Mouse (Mus musculus) hindbrain, embryonic 11.5 days (tissue): ENCODE data around the gene Ccdc33. TPM values are rescaled to one million over a fixed set of nuclear protein-coding genes. Genes with fewer than 3 reads are reported as not detected.

ENCODE experiments used
- ATAC-seq: fragments of 200-750 bp; cut with Nextera tagmentation; 2 replicates; pipeline ENCODE4 v1.8.0; 2017; ENCODE audit warnings: mild to moderate bottlenecking, moderate TSS enrichment, moderate library complexity; ENCODE audit not compliant: low FRiP score
- DNase-seq: peaks from one replicate; pipeline ENCODE4 v3.0.0-alpha.2; 2015; ENCODE audit warnings: low spot score
- H3K27ac ChIP-seq: fragments of 300-500 bp; sonication (generic); 2 replicates; pipeline ENCODE4 v1.5.1; 2014; ENCODE audit warnings: mild to moderate bottlenecking, low read depth, low read length
- H3K27me3 ChIP-seq: fragments of 300-500 bp; sonication (generic); 2 replicates; pipeline ENCODE4 v1.6.1; 2014; ENCODE audit warnings: mild to moderate bottlenecking, low read length, moderate library complexity, mixed read lengths; ENCODE audit not compliant: control insufficient read depth, insufficient read depth
- H3K36me3 ChIP-seq: fragments of 300-500 bp; sonication (generic); 2 replicates; pipeline ENCODE4 v1.6.1; 2014; ENCODE audit warnings: mild to moderate bottlenecking, low read length, moderate library complexity, mixed read lengths; ENCODE audit not compliant: control insufficient read depth, insufficient read depth
- H3K4me1 ChIP-seq: fragments of 300-500 bp; sonication (generic); replicated peaks from 2 replicates; pipeline ENCODE4 v1.6.1; 2014; ENCODE audit warnings: low read length, mixed read lengths; ENCODE audit not compliant: control insufficient read depth, insufficient read depth
- H3K4me2 ChIP-seq: fragments of 300-500 bp; sonication (generic); replicated peaks from 2 replicates; pipeline ENCODE4 v1.6.1; 2014; ENCODE audit warnings: mild to moderate bottlenecking, low read depth, low read length
- H3K4me3 ChIP-seq: fragments of 300-500 bp; sonication (generic); 2 replicates; pipeline ENCODE4 v1.5.1; 2014; ENCODE audit warnings: low read depth, low read length
- H3K9ac ChIP-seq: fragments of 300-500 bp; sonication (generic); 2 replicates; pipeline ENCODE4 v1.6.1; 2014; ENCODE audit warnings: low read depth, low read length
- H3K9me3 ChIP-seq: fragments of 300-500 bp; sonication (generic); 2 replicates; pipeline ENCODE4 v1.6.1; 2016; ENCODE audit warnings: low read length; ENCODE audit not compliant: control insufficient read depth
- WGBS: fragments of 180-500 bp; shearing (Covaris S2); extraction: QIAGEN DNeasy Blood & Tissue Kit; methylation state at CpG from one replicate; pipeline ENCODE4 v1.1.7; 2014; 5-methylcytosine and 5-hydroxymethylcytosine counted together
- polyA plus RNA-seq: library from polyadenylated mRNA; unstranded; fragments of >200 nt; fragmentation: Nextera tagmentation; extraction: Ambion mirVana; gene quantifications from 2 replicates; pipeline ENCODE4 v1.2.1, GENCODE M21; 2014

The Ccdc33 gene
- polyA plus RNA-seq, 1 experiment from 2014 or later = 0.99 TPM

DNA sequence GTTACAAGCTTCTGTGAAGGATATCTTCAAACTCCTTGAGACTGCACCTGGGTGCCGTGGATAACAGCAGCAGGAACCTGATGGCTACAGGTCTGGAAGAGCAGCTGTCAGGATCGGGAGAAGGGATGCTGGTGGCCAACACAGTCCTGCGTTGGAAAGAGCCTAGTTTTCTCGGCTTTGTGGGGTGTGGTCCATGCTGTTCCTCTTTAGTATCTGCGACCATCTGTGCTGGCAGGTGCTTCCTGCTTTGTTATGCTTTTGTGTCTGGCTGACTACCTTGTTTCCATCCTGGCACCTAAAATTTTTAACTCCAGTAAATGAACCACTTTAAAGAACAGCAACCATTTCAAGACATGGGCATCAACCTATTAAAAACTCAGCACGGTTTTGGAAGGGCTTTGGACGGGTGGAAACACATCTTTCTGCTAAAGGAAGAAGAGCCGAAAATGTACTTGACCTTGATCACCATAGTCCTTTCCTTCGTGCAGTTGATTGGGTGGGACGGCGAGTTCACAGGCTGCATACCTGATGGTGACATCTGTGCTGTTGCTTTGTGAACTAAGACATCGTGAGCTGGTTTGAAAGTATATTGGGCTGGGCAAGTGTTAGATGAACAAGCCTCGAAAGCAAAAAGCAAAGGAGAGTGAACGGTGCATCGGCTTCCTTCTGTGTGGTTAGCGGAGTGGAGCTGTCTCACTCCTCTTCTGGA, 112.7 kb downstream of the Ccdc33 start, which contains the start of gene Cyp11a1:
Gene Cyp11a1 (plus strand): TSS at position 659 of the 709 bp plus-strand sequence.
- Histone ChIP-seq H3K4me1 (peaks cover 5% of the 10 kb centered on the region), H3K9ac (no peak within 1 kb of the TSS), H3K27me3 (no peaks in the 10 kb centered on the region), H3K4me3 (no peak within 1 kb of the TSS), H3K36me3 (no peaks in the 10 kb centered on the region), H3K4me2 (no peak within 1 kb of the TSS), H3K9me3 (no peaks in the 10 kb centered on the region), H3K27ac (no peak within 1 kb of the TSS)
- 87% methylated on average over 16 of the region's 16 CpGs for WGBS
- ATAC-seq = no peak
- no peak for DNase-seq

DNA sequence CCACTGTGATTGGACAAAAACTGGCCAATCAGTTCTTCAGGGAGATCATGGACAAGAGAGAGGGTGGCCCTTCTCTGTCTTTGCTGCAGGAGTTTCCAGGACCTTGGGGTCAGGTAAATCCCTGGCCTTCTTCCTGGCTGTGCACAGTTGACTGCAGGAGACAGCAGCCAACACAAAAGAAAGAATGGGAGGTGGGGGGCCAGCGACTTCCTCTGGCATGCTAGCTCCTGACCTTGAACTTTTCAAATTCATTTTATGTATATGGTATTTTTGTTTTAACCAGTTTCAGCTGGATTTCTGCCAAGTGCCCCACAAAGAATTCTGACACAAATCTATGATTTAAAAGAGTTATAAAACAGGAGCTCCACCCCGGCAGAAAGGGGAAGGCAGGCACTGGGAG, 115.4 kb downstream of the Ccdc33 start:
- peaks cover under 1% of the 10 kb centered on the region; the same call in 1 of the 2 replicates for H3K4me1 ChIP-seq
- H3K27me3 ChIP-seq = no peaks in the 10 kb centered on the region
- H3K27ac ChIP-seq = no peak overlapping the region
- no peak for ATAC-seq
- H3K4me2 ChIP-seq = no peak overlapping the region
- no peak overlapping the region for H3K4me3 ChIP-seq
- DNase-seq = no peak
- H3K9me3 ChIP-seq = no peaks in the 10 kb centered on the region
- no peaks in the 10 kb centered on the region for H3K36me3 ChIP-seq
- 33% methylated on average over 2 of the region's 2 CpGs for WGBS
- H3K9ac ChIP-seq = no peak overlapping the region

DNA sequence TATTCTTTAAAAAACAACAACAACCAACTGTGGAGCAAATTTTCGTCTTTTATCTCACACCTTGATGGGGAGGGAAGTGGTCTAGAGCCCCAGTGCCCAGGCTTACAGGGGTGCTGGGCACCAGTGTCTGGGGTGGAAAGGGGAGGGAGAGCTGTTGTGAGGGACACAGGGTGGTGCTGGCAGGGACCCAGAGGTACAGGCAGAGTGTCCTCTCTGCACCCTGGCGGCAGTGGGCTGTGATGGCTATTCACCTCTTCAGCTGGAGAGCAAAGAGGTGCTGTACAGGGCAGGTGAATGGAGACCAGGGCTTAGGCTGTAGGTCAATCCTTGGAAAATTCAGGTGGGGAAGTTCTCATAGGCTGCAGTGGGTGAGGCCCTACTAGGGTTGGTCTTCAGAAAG, 118.9 kb downstream of the Ccdc33 start:
- no peak overlapping the region for H3K4me2 ChIP-seq
- no peak overlapping the region for H3K4me3 ChIP-seq
- H3K9ac ChIP-seq = no peak overlapping the region
- no peaks in the 10 kb centered on the region for H3K9me3 ChIP-seq
- no peak overlapping the region for H3K27ac ChIP-seq
- H3K4me1 ChIP-seq = no peaks in the 10 kb centered on the region
- WGBS = 44% methylated on average over 2 of the region's 2 CpGs
- H3K36me3 ChIP-seq = no peaks in the 10 kb centered on the region
- DNase-seq (no peak), ATAC-seq (no peak)
- H3K27me3 ChIP-seq = no peaks in the 10 kb centered on the region

DNA sequence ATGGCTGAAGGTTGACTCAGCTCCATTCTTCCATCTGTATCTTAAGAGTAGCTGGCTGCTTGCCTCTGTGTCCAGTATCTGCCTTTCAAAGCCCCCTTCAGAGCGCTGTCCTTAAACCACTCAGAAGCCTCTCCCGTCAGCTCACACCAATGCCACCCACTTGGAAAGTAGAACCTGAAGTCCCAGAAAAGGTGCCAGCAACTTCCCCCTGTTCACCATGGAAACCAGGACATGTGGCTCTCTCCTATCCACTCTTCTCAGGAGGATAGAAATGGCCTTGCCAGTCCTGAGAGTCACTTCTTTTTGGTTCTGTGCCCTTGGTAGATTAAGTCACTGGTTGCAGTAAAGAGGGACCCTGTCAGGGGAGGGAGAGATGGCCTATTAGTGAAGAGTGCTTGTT, 119.9 kb downstream of the Ccdc33 start:
- no peaks in the 10 kb centered on the region for H3K9me3 ChIP-seq
- H3K4me3 ChIP-seq = no peak overlapping the region
- ATAC-seq = no peak
- H3K4me2 ChIP-seq = no peak overlapping the region
- no peak overlapping the region for H3K9ac ChIP-seq
- H3K27ac ChIP-seq = no peak overlapping the region
- H3K4me1 ChIP-seq = no peaks in the 10 kb centered on the region
- no peaks in the 10 kb centered on the region for H3K36me3 ChIP-seq
- no peak for DNase-seq
- WGBS = 53% methylated on average over 2 of the region's 2 CpGs
- no peaks in the 10 kb centered on the region for H3K27me3 ChIP-seq

DNA sequence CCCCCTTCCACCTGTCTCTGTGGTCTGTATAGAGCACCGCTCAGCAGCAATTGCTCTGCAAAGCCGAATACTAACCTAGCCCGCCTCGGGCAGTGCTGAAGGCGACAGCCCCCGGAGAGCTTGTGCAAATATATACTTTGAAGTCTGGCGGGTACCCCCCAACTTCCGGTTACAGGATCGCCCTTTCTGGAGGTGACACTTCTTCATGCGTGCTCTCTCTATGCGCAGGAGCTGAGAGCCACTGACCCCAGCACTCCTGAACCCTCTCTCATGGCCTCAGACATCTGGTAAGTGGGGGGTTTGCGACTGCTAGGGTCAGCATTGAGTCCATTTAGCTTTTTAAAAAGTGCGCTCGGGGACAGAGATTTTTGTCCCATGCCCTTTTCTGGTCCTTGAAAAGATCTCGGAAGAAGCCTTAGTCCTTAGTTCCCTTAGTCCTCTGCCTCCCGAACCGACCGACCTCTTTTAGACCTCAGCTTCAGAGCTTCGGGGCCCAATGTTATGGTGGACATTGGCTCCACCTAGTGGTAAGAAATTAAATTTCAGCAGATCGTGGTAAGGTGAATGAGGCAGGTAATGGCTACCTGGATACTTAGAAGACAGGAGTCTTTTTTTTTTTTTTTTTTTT, 120.5 kb downstream of the Ccdc33 start:
- H3K9me3 ChIP-seq = no peaks in the 10 kb centered on the region
- under 1% methylated on average over 20 of the region's 20 CpGs for WGBS
- H3K9ac ChIP-seq = no peak overlapping the region
- H3K4me2 ChIP-seq = peak overlapping the region; percentile 43
- H3K4me1 ChIP-seq = no peaks in the 10 kb centered on the region
- DNase-seq = peak; percentile 80
- H3K27me3 ChIP-seq = no peaks in the 10 kb centered on the region
- no peaks in the 10 kb centered on the region for H3K36me3 ChIP-seq
- peak; percentile 71 for ATAC-seq
- H3K27ac ChIP-seq = no peak overlapping the region
- peak overlapping the region; percentile 16 for H3K4me3 ChIP-seq

DNA sequence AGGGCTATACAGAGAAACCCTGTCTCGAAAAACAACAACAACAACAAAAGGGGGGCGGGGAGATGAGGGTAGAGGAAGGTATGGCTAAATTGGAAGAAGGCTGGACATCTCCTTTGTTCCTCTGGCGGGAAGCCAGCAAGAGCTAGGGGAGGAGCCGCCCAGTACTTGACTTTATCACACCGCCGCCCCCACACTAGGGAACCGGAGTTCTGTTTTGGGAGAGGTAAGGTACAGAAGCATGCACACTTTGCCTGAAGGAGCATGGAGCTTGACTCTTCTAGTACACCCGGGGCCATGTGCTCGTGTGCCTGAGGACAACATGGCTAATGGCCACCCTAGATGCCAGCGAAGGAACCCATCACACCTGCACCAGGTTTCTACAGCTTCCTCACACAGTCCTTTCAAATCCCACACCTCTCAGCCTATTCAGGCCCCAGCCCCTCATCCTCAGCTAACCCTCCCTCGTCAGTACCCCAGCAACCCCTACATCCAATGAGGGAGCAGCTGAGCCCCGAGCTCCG, 121.1 kb downstream of the Ccdc33 start:
- Histone ChIP-seq H3K27me3 (no peaks in the 10 kb centered on the region), H3K4me1 (no peaks in the 10 kb centered on the region), H3K36me3 (no peaks in the 10 kb centered on the region), H3K9ac (no peak overlapping the region), H3K4me2 (peak overlapping the region; percentile 43), H3K27ac (no peak overlapping the region), H3K4me3 (peak overlapping the region; percentile 16; the same call in 1 of the 2 replicates), H3K9me3 (no peaks in the 10 kb centered on the region)
- WGBS = 18% methylated on average over 13 of the region's 13 CpGs
- DNase-seq = peak; percentile 13
- ATAC-seq = peak; percentile 83; the same call in 1 of the 2 replicates

DNA sequence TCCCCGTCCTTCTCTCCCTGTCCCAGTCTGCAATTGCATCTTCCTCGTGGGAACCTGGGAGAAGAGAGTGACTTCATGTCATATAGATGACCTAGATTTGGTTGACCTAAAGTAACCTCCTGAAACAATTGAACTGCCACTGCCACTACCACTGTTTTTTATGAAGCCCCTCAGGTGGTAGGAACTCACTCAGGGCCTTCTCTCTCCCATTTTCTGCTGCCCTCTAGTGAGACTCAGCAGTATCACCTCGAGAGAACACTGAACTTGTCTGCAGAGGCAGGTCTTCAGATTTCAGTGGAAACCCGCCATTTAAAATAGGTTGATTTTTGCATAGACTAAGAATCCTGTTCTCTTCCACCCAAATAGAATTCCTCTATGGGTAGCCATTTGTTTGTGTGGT, 123.3 kb downstream of the Ccdc33 start:
- H3K9ac ChIP-seq = no peak overlapping the region
- no peaks in the 10 kb centered on the region for H3K9me3 ChIP-seq
- H3K4me2 ChIP-seq = no peak overlapping the region
- ATAC-seq (no peak), DNase-seq (peak; percentile 64)
- WGBS = 37% methylated on average over 4 of the region's 4 CpGs
- no peak overlapping the region for H3K4me3 ChIP-seq
- H3K27me3 ChIP-seq = no peaks in the 10 kb centered on the region
- no peaks in the 10 kb centered on the region for H3K36me3 ChIP-seq
- no peak overlapping the region for H3K27ac ChIP-seq
- H3K4me1 ChIP-seq = no peaks in the 10 kb centered on the region

DNA sequence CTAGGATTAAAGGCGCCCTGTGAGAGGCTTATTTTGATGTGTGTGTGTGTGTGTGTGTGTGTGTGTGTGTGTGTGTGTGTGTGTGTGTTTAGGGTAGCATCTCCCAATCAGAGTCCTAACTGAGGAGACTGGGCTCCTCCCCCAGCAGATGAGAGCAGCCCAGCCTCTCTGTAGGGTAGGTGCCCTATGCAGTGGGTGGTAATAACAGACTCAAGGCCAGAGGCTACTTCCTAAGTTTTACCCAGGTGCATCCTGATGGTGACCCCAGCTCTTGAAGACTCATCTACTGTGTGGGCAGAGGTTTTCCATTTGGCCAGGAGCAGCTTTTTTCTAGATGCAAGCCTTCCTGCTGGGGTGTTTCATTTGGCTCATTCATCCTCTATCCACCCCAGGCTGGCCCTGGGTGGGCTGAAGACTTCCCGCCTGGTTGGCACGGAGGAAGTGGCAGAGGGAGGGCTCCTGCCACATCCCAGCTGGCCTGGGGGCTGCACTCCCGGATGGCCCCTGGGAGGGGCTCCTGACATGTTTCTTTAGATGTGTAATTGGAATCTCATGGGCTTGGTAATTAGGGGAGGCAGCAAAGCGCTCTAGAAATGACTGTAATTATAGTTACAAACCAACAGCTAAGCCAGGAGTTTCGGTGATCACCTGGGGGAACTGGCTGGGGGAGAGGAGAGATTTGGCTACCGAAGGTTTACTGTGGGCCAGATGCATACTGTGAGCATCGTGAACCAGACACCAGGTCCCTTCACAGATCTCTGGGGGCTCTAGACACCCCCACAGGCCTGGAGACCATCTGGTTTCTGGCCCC, 125.6 kb downstream of the Ccdc33 start:
- WGBS = 60% methylated on average over 8 of the region's 8 CpGs
- Histone ChIP-seq H3K9me3 (no peaks in the 10 kb centered on the region), H3K4me3 (no peak overlapping the region), H3K4me1 (no peaks in the 10 kb centered on the region), H3K27ac (no peak overlapping the region), H3K9ac (no peak overlapping the region), H3K36me3 (no peaks in the 10 kb centered on the region), H3K27me3 (no peaks in the 10 kb centered on the region), H3K4me2 (no peak overlapping the region)
- ATAC-seq = no peak
- no peak for DNase-seq
